Mouse (Mus musculus) olfactory bulb, adult 2 months (tissue): ENCODE results near the gene Vps37d. TPM values are rescaled to one million over a fixed set of nuclear protein-coding genes. Genes with fewer than 3 reads are reported as not detected.

Experiments
- H3K27ac ChIP-seq: fragments of 200-500 bp; 2 replicates; pipeline ENCODE4 v1.5.1; 2012; ENCODE audit warnings: low read depth, low read length; ENCODE audit not compliant: insufficient read depth
- H3K4me1 ChIP-seq: fragments of 200-500 bp; 2 replicates; pipeline ENCODE4 v1.6.1; 2012; ENCODE audit warnings: low read length; ENCODE audit not compliant: control insufficient read depth, insufficient read depth
- H3K4me3 ChIP-seq: fragments of 200-500 bp; 2 replicates; pipeline ENCODE4 v1.5.1; 2012; ENCODE audit warnings: mild to moderate bottlenecking, low read depth, low read length, moderate library complexity; ENCODE audit not compliant: insufficient read depth
- CTCF ChIP-seq: fragments of 200-500 bp; IDR thresholded peaks from 2 replicates; pipeline ENCODE4 v1.5.1; 2012; ENCODE audit warnings: low read depth, mild to moderate bottlenecking, low read length, moderate library complexity; ENCODE audit not compliant: insufficient read depth
- POLR2A ChIP-seq: fragments of 200-500 bp; IDR thresholded peaks from 2 replicates; pipeline ENCODE4 v1.6.1; 2012; ENCODE audit warnings: mild to moderate bottlenecking, low read depth, low read length, moderate library complexity; ENCODE audit not compliant: insufficient read depth
- WGBS: fragments of 180-500 bp; shearing (Covaris S2); methylation state at CpG from one replicate; pipeline ENCODE4 v1.1.7; 2018; 5-methylcytosine and 5-hydroxymethylcytosine counted together
- polyA plus RNA-seq: library from polyadenylated mRNA; stranded (reverse); fragments of >200 nt; gene quantifications from 2 replicates; pipeline ENCODE4 v1.2.4, GENCODE M21; 2012; ENCODE audit warnings: low replicate concordance; ENCODE audit not compliant: missing spikeins, insufficient read depth, insufficient read length

Vps37d gene
- polyA plus RNA-seq, result not detected in 2 replicates

DNA sequence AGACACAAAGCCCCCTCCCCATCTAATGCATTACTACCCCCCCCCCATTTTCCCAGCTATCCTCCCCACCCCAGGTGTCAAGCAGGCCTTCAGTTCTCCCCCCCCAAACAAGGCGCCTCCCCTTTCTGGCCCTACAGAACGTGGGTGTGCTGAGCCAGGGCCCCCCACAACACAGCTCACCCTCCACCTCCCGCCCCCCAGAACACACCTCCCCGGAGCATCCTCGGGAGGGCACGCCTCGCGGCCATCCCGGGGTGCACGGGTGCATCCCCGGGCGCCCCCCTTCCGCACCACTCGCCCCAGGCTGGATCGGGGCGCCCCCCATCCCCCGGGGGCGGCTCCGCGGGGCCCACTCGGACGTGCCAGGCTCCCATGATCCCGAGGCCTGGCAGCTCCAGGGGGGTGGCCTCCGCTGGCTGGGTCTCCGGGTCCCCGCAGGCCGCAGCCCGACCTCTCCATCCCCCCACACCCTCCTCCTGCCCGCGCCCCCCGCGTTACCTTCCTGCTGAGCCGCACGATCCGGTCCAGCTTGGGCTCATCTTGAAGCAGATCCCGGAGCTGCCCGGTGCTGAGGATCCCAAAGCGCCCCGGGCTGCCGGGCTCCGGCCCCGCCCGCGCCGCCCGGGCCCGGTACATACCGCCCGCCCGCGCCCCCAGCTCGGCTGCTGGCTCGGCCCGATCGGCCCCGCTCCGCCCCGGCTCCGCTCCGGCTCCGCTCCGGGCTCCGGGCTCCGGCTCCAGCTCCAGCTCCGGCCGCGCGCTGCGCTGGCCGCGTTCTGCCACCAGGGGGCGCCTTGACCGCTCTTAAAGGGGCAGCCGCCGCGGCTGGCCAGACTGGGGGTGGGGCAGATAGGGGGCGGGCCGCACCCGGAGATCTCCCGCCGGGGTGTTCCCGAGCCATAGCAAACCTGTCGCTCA, at the start of gene Vps37d:
Gene Vps37d, minus strand, starts transcription at position 703 of the 918 bp plus-strand sequence.
- H3K27ac ChIP-seq, result no peak within 1 kb of the TSS
- TF ChIP-seq POLR2A (peak; percentile 21; the same call in 1 of the 2 replicates), CTCF (peak; percentile 92)
- WGBS, result under 1% methylated on average over 68 of the region's 83 CpGs
- H3K4me3 ChIP-seq, result peak within 1 kb of the TSS; percentile 98
- peaks cover 15% of the 10 kb centered on the region for H3K4me1 ChIP-seq

DNA sequence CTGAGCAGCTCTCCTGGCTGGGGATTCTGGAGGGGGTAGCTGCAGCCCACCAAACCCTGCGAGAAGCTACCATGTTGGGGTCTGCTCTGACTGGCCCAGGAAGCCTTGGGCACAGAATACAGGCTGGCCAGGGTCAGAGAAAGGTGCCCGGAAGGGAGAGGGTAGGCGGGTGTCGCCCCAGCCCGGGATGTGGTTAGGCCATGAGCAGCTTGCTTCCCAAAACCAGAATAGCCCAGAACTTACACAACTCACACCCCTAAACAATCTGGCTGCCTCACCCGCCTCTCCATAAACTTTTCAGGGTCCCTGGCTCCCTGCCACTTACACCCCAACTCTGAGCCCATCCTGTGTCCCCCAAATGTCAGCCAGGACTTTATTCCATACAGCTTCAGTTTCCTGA, 49.6 kb upstream of the Vps37d start:
- Histone ChIP-seq H3K27ac (no peak overlapping the region), H3K4me3 (no peak overlapping the region), H3K4me1 (no peaks in the 10 kb centered on the region)
- no peak for TF ChIP-seq POLR2A
- TF ChIP-seq CTCF, result no peak
- WGBS, result 72% methylated on average over 6 of the region's 6 CpGs

DNA sequence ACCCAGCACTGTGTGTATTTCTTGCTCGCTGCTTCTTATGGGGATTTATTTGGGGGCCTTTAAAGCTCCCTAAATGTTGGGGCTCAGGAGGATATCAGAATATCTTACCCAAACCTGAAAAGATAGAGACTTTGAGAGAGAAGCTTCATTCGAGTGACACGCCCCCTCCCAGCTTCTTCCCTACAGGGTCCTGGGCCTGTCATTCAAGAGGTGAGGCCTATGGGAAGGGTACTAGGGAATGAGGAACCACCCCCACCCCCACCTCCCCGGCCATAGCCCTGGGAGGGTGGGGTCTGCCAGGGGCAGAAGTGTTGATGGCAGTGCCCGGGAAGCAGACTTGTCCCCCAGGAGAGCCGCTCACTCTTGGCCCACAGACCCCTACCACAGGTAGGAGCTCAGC, 48.1 kb upstream of the Vps37d start:
- H3K27ac ChIP-seq, result no peak overlapping the region
- H3K4me3 ChIP-seq, result no peak overlapping the region
- WGBS, result 76% methylated on average over 6 of the region's 6 CpGs
- no peaks in the 10 kb centered on the region for H3K4me1 ChIP-seq
- TF ChIP-seq POLR2A (no peak), CTCF (no peak)

DNA sequence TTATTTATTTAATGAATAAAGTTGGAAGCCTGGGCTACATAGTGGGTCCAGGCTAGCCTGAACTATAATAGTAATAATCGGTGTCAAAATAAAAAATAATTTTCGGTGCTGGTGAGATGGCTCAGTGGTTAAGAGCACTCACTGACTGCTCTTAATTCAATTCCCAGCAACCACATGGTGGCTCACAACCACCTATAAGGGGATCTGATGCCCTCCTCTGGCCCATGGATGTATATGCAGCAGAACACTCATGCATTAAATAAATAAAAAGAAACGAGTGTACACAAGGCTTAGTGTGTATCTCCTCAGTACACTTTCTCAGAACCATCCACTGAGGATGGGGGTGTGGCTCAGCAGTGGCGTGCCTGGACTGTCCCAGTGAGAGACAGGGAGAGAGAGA, 42.7 kb upstream of the Vps37d start:
- Histone ChIP-seq H3K4me3 (no peak overlapping the region), H3K27ac (no peak overlapping the region), H3K4me1 (peaks cover 4% of the 10 kb centered on the region)
- no peak for TF ChIP-seq POLR2A
- no peak for TF ChIP-seq CTCF
- WGBS, result 59% methylated on average over 4 of the region's 4 CpGs

DNA sequence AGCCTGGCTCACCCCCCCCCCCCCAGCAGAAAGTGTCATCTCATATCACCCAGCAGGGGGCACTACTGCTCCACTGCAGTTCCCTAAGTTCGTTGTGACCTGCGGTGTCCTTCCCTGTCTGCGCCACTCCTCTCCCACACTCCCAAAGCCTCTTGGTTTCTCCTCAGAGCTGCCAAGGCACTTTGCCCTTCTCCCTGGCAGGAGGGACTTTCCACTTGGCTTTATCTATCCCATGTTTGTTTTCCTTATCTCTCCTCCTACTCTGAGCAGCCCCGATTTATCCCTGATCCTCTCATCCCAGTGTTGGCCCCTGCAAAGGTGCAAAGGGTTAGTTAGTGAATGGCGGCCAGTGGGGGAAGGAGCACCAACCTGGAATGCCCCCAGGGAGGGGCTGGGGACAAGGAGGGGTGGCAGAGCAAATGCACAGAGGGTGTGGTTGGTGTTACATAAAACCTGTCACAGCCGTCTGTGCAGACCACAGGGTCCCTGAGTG, 40.6 kb upstream of the Vps37d start:
- peak; percentile 57 for TF ChIP-seq CTCF
- no peak for TF ChIP-seq POLR2A
- 25% methylated on average over 6 of the region's 6 CpGs for WGBS
- Histone ChIP-seq H3K4me3 (no peak overlapping the region), H3K4me1 (peaks cover 4% of the 10 kb centered on the region), H3K27ac (no peak overlapping the region)

DNA sequence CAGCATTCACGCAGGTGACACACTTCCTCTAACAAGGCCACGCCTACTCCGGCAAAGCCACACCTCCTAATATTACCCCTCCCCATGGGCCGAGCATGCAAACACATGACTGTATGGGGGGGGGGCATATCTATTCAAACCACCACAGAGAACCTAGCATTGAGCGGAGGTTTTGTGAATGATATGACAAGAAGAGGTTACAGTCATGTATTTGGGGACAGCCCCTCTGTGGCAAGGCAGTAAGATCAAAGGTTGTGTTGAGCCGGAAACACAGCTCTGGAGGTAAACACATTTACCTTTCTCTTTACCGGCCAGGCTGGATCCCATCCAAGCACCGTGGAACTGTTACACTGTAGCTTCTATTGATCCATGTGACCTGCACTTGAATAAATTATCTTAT, 37.2 kb upstream of the Vps37d start:
- no peak for TF ChIP-seq CTCF
- no peak for TF ChIP-seq POLR2A
- Histone ChIP-seq H3K27ac (no peak overlapping the region), H3K4me3 (no peak overlapping the region), H3K4me1 (peaks cover 4% of the 10 kb centered on the region)
- WGBS, result 83% methylated on average over 8 of the region's 8 CpGs

DNA sequence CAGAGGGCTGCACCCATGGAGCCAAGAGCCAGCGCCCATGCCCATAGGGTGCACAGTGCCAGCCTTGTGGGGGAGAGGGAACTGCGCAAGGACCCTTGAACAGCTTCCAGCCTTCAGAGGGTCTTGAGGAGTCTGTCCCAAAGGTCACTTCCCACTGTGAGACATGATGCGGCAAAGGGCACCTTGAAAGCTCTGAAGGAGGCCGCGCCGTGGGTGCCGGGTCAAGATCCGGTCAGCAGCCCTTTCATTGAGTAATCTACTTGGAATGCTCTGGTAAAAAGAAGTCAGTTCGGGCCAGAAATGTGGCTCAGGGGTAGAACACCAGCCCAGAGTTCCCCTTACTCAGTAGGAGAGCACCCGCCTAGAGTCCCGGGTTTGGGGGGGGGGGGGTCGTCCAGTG, 35.7 kb upstream of the Vps37d start:
- H3K4me1 ChIP-seq, result peaks cover 3% of the 10 kb centered on the region
- TF ChIP-seq POLR2A, result no peak
- no peak for TF ChIP-seq CTCF
- H3K27ac ChIP-seq, result no peak overlapping the region
- H3K4me3 ChIP-seq, result no peak overlapping the region
- 85% methylated on average over 12 of the region's 12 CpGs for WGBS

DNA sequence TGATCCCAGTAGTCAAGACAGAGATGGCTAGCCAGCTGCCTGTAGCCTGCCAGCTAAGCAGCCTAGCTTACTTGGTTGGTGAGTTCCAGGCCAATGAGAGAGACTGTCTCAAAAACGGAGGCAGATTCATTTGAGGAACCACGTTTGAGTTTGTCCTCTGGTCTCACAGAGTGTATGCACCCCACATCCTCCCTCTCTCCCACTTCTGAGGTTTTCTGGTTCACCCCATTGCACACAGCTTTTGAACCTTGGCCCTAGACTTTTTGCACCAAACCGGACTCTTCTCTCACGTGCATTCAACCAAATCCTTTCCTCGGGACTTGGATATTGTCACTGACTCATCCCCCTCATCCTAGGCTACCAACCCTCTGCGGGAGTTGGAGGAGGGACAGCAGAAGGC, 31.9 kb upstream of the Vps37d start:
- no peak for TF ChIP-seq POLR2A
- no peak for TF ChIP-seq CTCF
- WGBS, result 80% methylated on average over 6 of the region's 6 CpGs
- peaks cover 8% of the 10 kb centered on the region; the same call in 1 of the 2 replicates for H3K4me1 ChIP-seq
- H3K4me3 ChIP-seq, result no peak overlapping the region
- H3K27ac ChIP-seq, result no peak overlapping the region

DNA sequence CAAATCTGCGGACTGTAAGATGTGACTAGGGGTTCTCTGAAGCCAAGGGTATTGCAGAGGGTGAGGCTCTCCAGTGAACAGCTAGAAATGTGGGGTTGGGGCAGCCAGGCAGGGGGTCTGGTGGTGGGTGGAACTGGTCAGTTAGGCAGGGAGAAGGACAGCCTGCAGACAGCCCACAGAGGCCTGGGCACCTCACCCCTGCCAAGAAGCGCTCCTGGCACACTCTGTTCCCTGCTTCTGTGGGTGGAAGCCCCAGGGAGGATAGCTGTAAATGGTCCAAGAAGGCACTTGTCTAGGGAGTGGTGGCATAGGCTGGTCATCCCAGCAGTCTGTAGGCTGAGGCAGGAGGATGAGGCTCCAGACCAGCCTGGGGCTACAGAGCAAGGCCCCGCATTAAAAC, 31.4 kb upstream of the Vps37d start:
- H3K4me1 ChIP-seq, result peaks cover 8% of the 10 kb centered on the region; the same call in 1 of the 2 replicates
- no peak overlapping the region for H3K4me3 ChIP-seq
- no peak overlapping the region for H3K27ac ChIP-seq
- TF ChIP-seq POLR2A (no peak), CTCF (no peak)
- 99% methylated on average over 3 of the region's 3 CpGs for WGBS
